Mouse (Mus musculus) hindbrain, embryonic 15.5 days (tissue): ENCODE data around the gene Limd2. TPM values are rescaled to one million over a fixed set of nuclear protein-coding genes. Genes with fewer than 3 reads are reported as not detected.
"Not testable (repeated sequence)": the region's sequence is repeated elsewhere in the genome, so short reads cannot be mapped to it uniquely, and the experiment has no call there.

Experiments
- ATAC-seq: fragments of 200-750 bp; cut with Nextera tagmentation; 2 replicates; pipeline ENCODE4 v1.8.0; 2017; ENCODE audit warnings: low read depth, moderate number of reproducible peaks, moderate TSS enrichment; ENCODE audit not compliant: low FRiP score
- H3K27ac ChIP-seq: fragments of 300-500 bp; sonication (generic); replicated peaks from 2 replicates; pipeline ENCODE4 v1.5.1; 2015; ENCODE audit warnings: mild to moderate bottlenecking, inconsistent platforms
- H3K27me3 ChIP-seq: fragments of 300-500 bp; sonication (generic); 2 replicates; pipeline ENCODE4 v1.6.1; 2015; ENCODE audit warnings: control low read depth, inconsistent platforms
- H3K36me3 ChIP-seq: fragments of 300-500 bp; sonication (generic); 2 replicates; pipeline ENCODE4 v1.6.1; 2015; ENCODE audit warnings: control low read depth, inconsistent platforms
- H3K4me1 ChIP-seq: fragments of 300-500 bp; sonication (generic); replicated peaks from 2 replicates; pipeline ENCODE4 v1.6.1; 2015; ENCODE audit warnings: control low read depth, inconsistent platforms
- H3K4me2 ChIP-seq: fragments of 300-500 bp; sonication (generic); 2 replicates; pipeline ENCODE4 v1.6.1; 2015; ENCODE audit warnings: moderate library complexity, mild to moderate bottlenecking, inconsistent platforms
- H3K4me3 ChIP-seq: fragments of 300-500 bp; sonication (generic); 2 replicates; pipeline ENCODE4 v1.5.1; 2015; ENCODE audit warnings: mild to moderate bottlenecking, inconsistent platforms
- H3K9ac ChIP-seq: fragments of 300-500 bp; sonication (generic); 2 replicates; pipeline ENCODE4 v1.6.1; 2015; ENCODE audit warnings: inconsistent platforms
- H3K9me3 ChIP-seq: fragments of 300-500 bp; sonication (generic); 2 replicates; pipeline ENCODE4 v1.6.1; 2016; ENCODE audit warnings: control low read depth, inconsistent platforms
- WGBS: fragments of 180-500 bp; shearing (Covaris S2); methylation state at CpG from one replicate; pipeline ENCODE4 v1.1.7; 2015; 5-methylcytosine and 5-hydroxymethylcytosine counted together
- polyA plus RNA-seq: library from polyadenylated mRNA; unstranded; fragments of >200 nt; fragmentation: Nextera tagmentation; extraction: Ambion mirVana; gene quantifications from 2 replicates; pipeline ENCODE4 v1.2.1, GENCODE M21; 2015

Gene Limd2
- polyA plus RNA-seq, result 162 and 167 TPM in 2 replicates

DNA sequence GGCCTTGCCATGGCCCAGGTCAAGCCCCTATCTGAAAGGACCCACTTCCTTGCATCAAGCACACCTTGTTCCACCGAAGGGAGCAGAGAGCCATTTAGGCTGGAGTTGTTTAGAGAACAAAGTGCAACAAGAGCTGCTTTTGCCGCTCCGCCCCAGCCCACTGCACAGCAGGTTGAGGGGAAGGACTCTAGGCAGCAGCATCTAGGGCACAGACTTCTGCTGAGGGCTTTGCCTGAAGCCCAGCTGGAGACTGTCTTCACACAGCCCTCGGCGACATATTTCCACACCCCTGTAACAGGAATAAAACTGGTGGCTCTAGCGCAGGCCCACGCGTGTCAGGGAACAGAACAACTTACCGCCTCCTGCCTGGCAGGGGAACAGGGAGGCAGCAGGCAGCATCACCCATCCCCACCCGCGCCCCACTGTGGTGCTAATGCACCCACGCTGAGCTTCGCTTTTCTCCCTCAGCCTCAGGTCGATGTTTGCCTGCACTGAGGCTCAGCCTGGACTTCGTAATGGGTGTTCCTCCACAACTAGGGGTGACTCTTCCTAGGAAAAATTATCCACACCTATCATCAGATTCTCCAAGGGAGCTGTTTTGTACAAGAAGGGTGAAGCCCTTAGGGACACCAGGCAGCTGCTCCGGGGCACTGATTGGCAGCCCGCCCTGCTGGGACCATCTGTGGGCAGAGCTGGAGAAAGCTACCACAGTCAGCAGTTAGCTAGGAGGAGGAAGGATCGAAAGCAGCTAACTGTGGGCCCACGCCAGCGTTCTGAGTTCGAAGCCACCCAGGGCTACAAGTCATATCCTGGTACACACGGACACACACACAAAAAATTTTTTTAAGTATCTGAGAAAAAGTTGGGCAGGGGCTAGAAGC, at the start of gene Limd2, which contains the start of gene Gm10840:
TSS of gene Limd2 (minus strand) at position 20 of the 881 bp plus-strand sequence.
TSS of gene Gm10840 (plus strand) at position 10 of the 881 bp plus-strand sequence.
- WGBS, result 24% methylated on average over 22 of the region's 22 CpGs
- Histone ChIP-seq H3K9ac (peak within 1 kb of the TSS; percentile 92), H3K9me3 (no peaks in the 10 kb centered on the region), H3K27ac (peak within 1 kb of the TSS; percentile 98), H3K36me3 (peaks cover 23% of the 10 kb centered on the region), H3K4me1 (peaks cover 41% of the 10 kb centered on the region), H3K27me3 (no peaks in the 10 kb centered on the region), H3K4me2 (peak within 1 kb of the TSS; percentile 92), H3K4me3 (peak within 1 kb of the TSS; percentile 81)
- ATAC-seq, result peak; percentile 24; the same call in 1 of the 2 replicates

DNA sequence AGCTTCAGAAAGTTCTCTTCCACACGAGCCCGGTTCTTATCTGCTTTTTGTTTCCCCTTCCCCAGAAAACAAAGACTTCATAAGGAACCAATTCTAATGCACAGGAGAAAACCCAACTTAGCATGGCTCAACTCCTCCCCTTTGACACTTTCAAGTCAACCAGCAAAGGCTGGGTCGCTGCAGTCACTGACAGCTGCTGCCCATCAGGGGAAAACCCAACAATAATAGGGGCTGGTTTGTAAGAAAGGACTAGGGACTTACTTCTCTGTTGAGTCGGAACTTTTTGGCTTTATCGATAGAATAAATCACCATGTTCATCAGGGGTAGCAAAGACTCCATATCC, 41.4 kb upstream of the Limd2 start, which contains the start of gene Strada:
TSS of gene Strada (minus strand) at position 46 of the 343 bp plus-strand sequence.
- Histone ChIP-seq H3K9me3 (no peaks in the 10 kb centered on the region), H3K9ac (no peak within 1 kb of the TSS), H3K4me3 (no peak within 1 kb of the TSS), H3K27me3 (no peaks in the 10 kb centered on the region), H3K4me1 (no peaks in the 10 kb centered on the region), H3K27ac (no peak within 1 kb of the TSS), H3K4me2 (no peak within 1 kb of the TSS), H3K36me3 (peaks cover 80% of the 10 kb centered on the region)
- WGBS, result 81% methylated on average over 5 of the region's 5 CpGs
- ATAC-seq, result no peak

DNA sequence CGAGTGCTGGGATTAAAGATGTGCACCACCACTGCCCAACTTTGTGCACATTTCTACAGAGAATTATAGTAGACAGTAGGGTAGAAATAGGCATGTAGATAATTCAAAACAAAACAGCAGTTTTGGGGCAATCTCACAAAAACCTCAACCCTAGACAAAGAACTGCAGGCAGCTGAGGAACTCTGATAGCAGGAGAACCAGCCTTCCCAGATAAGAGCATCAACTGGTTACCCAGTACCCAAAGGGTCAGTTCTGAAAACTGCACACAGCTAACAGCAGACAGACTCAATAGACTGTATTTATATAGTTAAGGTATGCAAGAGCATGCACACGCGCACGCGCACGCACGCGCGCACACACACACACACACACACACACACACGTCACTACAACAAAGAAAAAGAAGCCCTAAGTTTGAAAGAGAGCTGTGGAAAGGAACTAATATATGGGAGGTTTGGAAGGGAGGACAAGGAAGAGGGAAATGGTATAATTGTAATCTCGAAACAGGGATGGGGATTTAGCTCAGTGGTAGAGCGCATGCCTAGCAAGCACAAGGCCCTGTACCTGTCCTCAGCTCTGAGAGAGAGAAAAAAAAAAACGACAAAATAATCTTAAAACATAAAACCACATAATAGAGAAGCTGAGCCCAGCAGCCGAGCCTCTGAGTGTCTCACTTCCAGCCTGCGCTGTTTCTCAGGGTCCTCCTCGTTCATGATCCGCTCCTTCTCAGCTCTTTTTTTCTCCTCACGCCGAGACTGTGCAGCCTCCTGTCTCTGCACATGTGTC, 40.9 kb upstream of the Limd2 start:
- Histone ChIP-seq H3K27ac (no peak overlapping the region), H3K4me3 (no peak overlapping the region), H3K27me3 (no peaks in the 10 kb centered on the region), H3K4me1 (no peaks in the 10 kb centered on the region), H3K36me3 (peaks cover 80% of the 10 kb centered on the region), H3K9ac (no peak overlapping the region), H3K4me2 (no peak overlapping the region), H3K9me3 (no peaks in the 10 kb centered on the region)
- ATAC-seq, result no peak
- 94% methylated on average over 19 of the region's 19 CpGs for WGBS

GRCm38 (mm10) chr11:106200756-106201155, 40.1 kb upstream of the Limd2 start:
- no peak overlapping the region for H3K4me2 ChIP-seq
- WGBS, result 86% methylated on average over 6 of the region's 6 CpGs
- H3K27ac ChIP-seq, result no peak overlapping the region
- ATAC-seq, result no peak
- H3K9me3 ChIP-seq, result no peaks in the 10 kb centered on the region
- H3K4me1 ChIP-seq, result no peaks in the 10 kb centered on the region
- H3K36me3 ChIP-seq, result peaks cover 78% of the 10 kb centered on the region
- H3K4me3 ChIP-seq, result no peak overlapping the region
- H3K27me3 ChIP-seq, result no peaks in the 10 kb centered on the region
- H3K9ac ChIP-seq, result no peak overlapping the region

DNA sequence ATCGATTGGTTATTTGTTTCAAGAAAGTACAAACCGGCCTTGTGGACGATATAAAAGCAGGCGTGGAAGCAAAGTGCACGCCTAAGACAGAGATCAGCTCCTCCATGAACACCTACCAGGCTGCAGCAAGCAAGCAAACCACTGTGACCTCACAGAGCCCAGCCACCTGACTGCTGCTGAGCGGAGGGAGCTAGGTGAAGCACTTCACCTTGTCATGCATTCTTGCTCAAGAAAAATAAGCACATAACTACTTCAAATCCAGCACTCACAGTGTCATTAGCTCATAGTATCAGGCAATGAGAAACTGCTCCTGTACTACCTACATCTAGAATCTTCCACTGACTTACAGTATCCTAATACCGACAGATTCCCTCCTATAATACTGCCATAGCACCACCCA, 39.3 kb upstream of the Limd2 start:
- 96% methylated on average over 7 of the region's 7 CpGs for WGBS
- not testable (repeated sequence) for ATAC-seq, H3K4me1 ChIP-seq, H3K4me3 ChIP-seq, H3K27ac ChIP-seq, H3K27me3 ChIP-seq, H3K9ac ChIP-seq, H3K9me3 ChIP-seq, H3K4me2 ChIP-seq
- H3K36me3 ChIP-seq, result peaks cover 70% of the 10 kb centered on the region

DNA sequence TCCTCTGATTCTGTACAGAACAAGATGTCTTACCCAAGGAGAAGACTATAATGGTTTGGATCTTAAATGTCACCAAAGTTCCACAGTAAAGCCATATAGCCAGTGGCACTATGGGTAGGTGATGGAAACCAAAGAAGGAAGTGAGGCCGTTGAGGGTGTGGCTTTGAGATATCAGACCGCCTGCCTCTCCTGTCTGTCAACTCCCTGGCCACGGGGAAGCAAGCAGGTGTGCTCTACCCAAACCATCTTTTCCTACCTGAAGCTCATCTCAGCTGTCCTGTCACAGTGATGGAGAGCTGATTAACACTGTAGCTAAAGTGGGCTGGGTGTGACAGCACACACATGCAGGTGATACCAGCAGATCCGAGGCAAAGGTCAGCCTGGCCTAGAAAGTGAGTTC, 37.6 kb upstream of the Limd2 start:
- H3K27me3 ChIP-seq, result no peaks in the 10 kb centered on the region
- H3K4me3 ChIP-seq, result no peak overlapping the region
- ATAC-seq, result no peak
- H3K9me3 ChIP-seq, result no peaks in the 10 kb centered on the region
- H3K36me3 ChIP-seq, result peaks cover 55% of the 10 kb centered on the region
- peaks cover 4% of the 10 kb centered on the region for H3K4me1 ChIP-seq
- H3K4me2 ChIP-seq, result no peak overlapping the region
- H3K9ac ChIP-seq, result no peak overlapping the region
- no peak overlapping the region for H3K27ac ChIP-seq
- WGBS, result 93% methylated on average over 4 of the region's 4 CpGs

DNA sequence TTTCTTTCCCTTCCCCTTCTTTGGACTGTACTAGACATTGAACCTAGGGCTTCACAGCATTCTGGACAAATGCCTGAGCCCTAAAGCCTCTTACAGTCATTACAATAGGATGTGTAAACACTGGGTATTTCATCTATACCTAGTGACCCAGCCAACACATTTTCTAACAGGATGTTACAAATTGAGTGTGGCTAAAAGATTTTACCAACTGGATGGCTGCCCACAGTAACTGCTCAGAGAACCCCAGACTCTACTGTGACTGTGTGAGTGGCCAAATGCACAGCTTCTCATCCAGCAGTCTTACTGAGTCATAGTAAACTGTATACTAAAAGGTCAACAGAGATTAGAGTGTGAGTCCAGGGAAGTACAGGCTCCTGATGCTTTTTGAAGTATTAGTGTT, 34.7 kb upstream of the Limd2 start:
- Histone ChIP-seq H3K9me3 (no peaks in the 10 kb centered on the region), H3K27me3 (no peaks in the 10 kb centered on the region), H3K4me2 (no peak overlapping the region), H3K27ac (no peak overlapping the region), H3K36me3 (peaks cover 28% of the 10 kb centered on the region), H3K4me3 (no peak overlapping the region), H3K9ac (no peak overlapping the region), H3K4me1 (peaks cover 14% of the 10 kb centered on the region)
- no peak for ATAC-seq

DNA sequence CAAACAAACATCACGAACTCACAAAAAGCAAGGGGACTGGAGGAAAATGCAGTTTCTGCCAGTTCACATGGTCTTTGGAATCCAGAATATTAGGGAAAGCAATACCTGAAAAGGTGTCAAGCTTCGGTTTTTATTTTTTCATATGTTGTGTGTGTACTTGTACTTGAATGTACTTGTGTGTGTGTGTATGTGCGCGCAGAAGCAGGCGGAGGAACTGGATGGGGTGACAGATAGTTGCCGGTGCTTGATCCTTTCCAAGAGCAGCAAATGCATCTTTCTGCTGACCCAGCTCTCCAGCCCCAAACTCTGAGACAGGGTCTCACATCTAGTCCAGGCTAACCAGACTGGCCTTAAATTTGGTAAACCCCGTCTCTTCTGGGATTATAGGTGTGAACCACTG, 34.2 kb upstream of the Limd2 start:
- Histone ChIP-seq H3K9ac (no peak overlapping the region), H3K27me3 (no peaks in the 10 kb centered on the region), H3K36me3 (peaks cover 28% of the 10 kb centered on the region), H3K9me3 (no peaks in the 10 kb centered on the region), H3K4me2 (no peak overlapping the region), H3K4me3 (no peak overlapping the region), H3K27ac (no peak overlapping the region), H3K4me1 (peaks cover 14% of the 10 kb centered on the region)
- WGBS, result 92% methylated on average over 7 of the region's 7 CpGs
- ATAC-seq, result no peak

GRCm38 (mm10) chr11:106194155-106194541, 33.5 kb upstream of the Limd2 start:
- Histone ChIP-seq H3K4me2 (peak overlapping the region; percentile 71), H3K9me3 (no peaks in the 10 kb centered on the region), H3K4me1 (peaks cover 14% of the 10 kb centered on the region), H3K9ac (peak overlapping the region; percentile 71), H3K36me3 (peaks cover 24% of the 10 kb centered on the region), H3K4me3 (peak overlapping the region; percentile 79), H3K27ac (peak overlapping the region; percentile 89), H3K27me3 (no peaks in the 10 kb centered on the region)
- 31% methylated on average over 3 of the region's 3 CpGs for whole genome bisulfite sequencing
- no peak for ATAC-seq

- Histone ChIP-seq H3K36me3 (peaks cover 24% of the 10 kb centered on the region), H3K27me3 (no peaks in the 10 kb centered on the region), H3K9ac (peak overlapping the region; percentile 81), H3K9me3 (no peaks in the 10 kb centered on the region), H3K27ac (peak overlapping the region; percentile 89), H3K4me1 (peaks cover 14% of the 10 kb centered on the region), H3K4me2 (peak overlapping the region; percentile 71), H3K4me3 (peak overlapping the region; percentile 79)
- under 1% methylated on average over 44 of the region's 44 CpGs for WGBS
- peak; percentile 97 for ATAC-seq
These were observed 32.9 kb upstream of the Limd2 start for GRCm38 (mm10) chr11:106193371-106194154.

DNA sequence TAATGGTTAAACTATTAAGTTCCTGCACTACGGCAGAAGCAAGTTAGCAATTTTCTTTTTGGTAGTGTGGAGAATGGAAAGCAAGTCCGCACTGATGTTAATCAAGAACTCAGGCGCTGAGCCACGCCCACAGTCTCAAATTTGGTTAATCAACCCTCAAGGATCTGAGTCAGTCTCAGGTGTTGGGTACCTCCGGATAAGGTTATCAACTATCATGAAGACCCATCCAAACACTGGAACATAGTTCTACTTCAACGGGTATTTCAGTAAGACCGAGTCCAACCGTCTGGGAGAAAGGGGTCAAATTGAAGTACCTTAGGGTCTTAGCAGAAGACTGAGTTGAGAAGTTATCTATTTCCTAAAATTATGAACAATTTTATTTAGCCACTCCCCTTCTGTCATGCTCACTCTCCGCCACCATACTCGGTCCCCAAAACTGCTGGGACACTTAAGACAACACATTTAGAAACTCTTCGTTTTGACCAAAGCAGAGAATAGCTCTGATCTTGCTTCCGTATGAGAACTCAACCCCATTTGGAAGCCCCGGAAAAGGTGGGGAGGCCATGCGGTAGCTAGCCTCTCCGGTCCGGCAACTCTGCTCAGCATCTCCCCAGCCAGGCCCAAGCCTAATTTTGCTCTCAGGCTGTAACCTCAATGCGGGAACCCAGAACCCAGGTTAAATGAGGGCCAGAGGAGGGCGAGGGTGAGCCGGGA, 32.2 kb upstream of the Limd2 start:
- WGBS, result 11% methylated on average over 19 of the region's 19 CpGs
- Histone ChIP-seq H3K4me2 (peak overlapping the region; percentile 71), H3K27me3 (no peaks in the 10 kb centered on the region), H3K4me3 (peak overlapping the region; percentile 79), H3K4me1 (peaks cover 14% of the 10 kb centered on the region), H3K27ac (peak overlapping the region; percentile 89), H3K9me3 (no peaks in the 10 kb centered on the region), H3K36me3 (peaks cover 17% of the 10 kb centered on the region), H3K9ac (peak overlapping the region; percentile 81)
- ATAC-seq, result no peak; the same call in 1 of the 2 replicates
